Mouse (Mus musculus) CH12.LX (cell line): Measurements from ENCODE around the gene Tbrg4. TPM values are rescaled to one million over a fixed set of nuclear protein-coding genes. Genes with fewer than 3 reads are reported as not detected.
A peak's percentile ranks its signal among the peaks of the same experiment; 100 is the strongest.

Experiments
- DNase-seq: peaks from one replicate; pipeline ENCODE4 v3.0.0-alpha.2; 2013; ENCODE audit errors: extremely low read depth
- H3K27ac ChIP-seq: 2 replicates; pipeline ENCODE4 v1.5.1; 2012; ENCODE audit warnings: low read depth, mild to moderate bottlenecking, control low read depth, moderate library complexity; ENCODE audit not compliant: insufficient read depth
- H3K27me3 ChIP-seq: replicated peaks from 2 replicates; pipeline ENCODE3; 2012; ENCODE audit warnings: inconsistent platforms
- H3K36me3 ChIP-seq, 2 experiments: replicated peaks in 1 of 2; 2 replicates each; pipeline versions ENCODE3 to v1.6.1; 2012; ENCODE audit warnings: inconsistent platforms in 1 of 2, low read length in 1 of 2, mild to moderate bottlenecking in 1 of 2, mixed read lengths in 1 of 2, moderate library complexity in 1 of 2; ENCODE audit not compliant: control insufficient read depth in 1 of 2, insufficient read depth in 1 of 2
- H3K4me1 ChIP-seq, 2 experiments: 2 replicates each; pipeline ENCODE4 v1.6.1; 2012; ENCODE audit warnings: inconsistent platforms in 1 of 2, moderate library complexity in 1 of 2; ENCODE audit not compliant: insufficient read depth in 2 of 2, control insufficient read depth in 1 of 2
- H3K4me2 ChIP-seq: 2 replicates; pipeline ENCODE4 v1.6.1; 2012; ENCODE audit warnings: low read depth, mild to moderate bottlenecking, control low read depth; ENCODE audit not compliant: poor library complexity, insufficient read depth, severe bottlenecking
- H3K4me3 ChIP-seq, 3 experiments: fragments of 150-350 bp in 1 of 3; sonication (generic) in 1 of 3; replicated peaks in 1 of 3; 2 replicates each; pipeline versions ENCODE3 to v1.5.1; 2011 to 2012; ENCODE audit warnings: low read depth in 2 of 3, low read length in 2 of 3, mild to moderate bottlenecking in 2 of 3, moderate library complexity in 2 of 3, control low read depth in 1 of 3, improper control_type of control experiment in 1 of 3, inconsistent platforms in 1 of 3, mixed read lengths in 1 of 3; ENCODE audit not compliant: poor library complexity in 1 of 3
- H3K79me2 ChIP-seq: replicated peaks from 2 replicates; pipeline ENCODE4 v1.6.1; 2012; ENCODE audit warnings: mild to moderate bottlenecking, moderate library complexity; ENCODE audit not compliant: control insufficient read depth, poor library complexity, insufficient read depth, severe bottlenecking; ENCODE audit errors: extremely low read depth
- H3K9ac ChIP-seq: 2 replicates; pipeline ENCODE4 v1.6.1; 2012; ENCODE audit warnings: low read depth, mild to moderate bottlenecking, control low read depth, moderate library complexity; ENCODE audit not compliant: insufficient read depth
- H3K9me3 ChIP-seq: replicated peaks from 2 replicates; pipeline ENCODE3; 2012; ENCODE audit warnings: low read length, inconsistent platforms, mixed read lengths
- CTCF ChIP-seq, 2 experiments: IDR thresholded peaks in 1 of 2; conservative IDR thresholded peaks in 1 of 2; 2 replicates each; pipeline ENCODE4 v1.5.1; 2011 to 2012; ENCODE audit warnings: low read depth in 2 of 2, low read length in 2 of 2, improper control_type of control experiment in 1 of 2, inconsistent platforms in 1 of 2, mild to moderate bottlenecking in 1 of 2, moderate library complexity in 1 of 2
- E2F4 ChIP-seq: IDR thresholded peaks from 2 replicates; pipeline ENCODE4 v1.6.1; 2011; ENCODE audit warnings: low read depth, low read length, improper control_type of control experiment; ENCODE audit not compliant: insufficient replicate concordance
- ELF1 ChIP-seq: IDR thresholded peaks from 2 replicates; pipeline ENCODE4 v1.6.1; 2014; ENCODE audit warnings: low read depth, mild to moderate bottlenecking, inconsistent platforms, low read length, improper control_type of control experiment
- EP300 ChIP-seq: IDR thresholded peaks from 2 replicates; pipeline ENCODE4 v1.6.1; 2011; ENCODE audit warnings: low read length, improper control_type of control experiment
- ETS1 ChIP-seq: conservative IDR thresholded peaks from 2 replicates; pipeline ENCODE4 v1.6.1; 2012; ENCODE audit warnings: low read depth, mild to moderate bottlenecking, inconsistent platforms, low read length, improper control_type of control experiment, moderate library complexity
- GABPA ChIP-seq: IDR thresholded peaks from 2 replicates; pipeline ENCODE4 v1.6.1; 2012; ENCODE audit warnings: low read depth, low read length, improper control_type of control experiment, inconsistent platforms; ENCODE audit not compliant: insufficient replicate concordance
- JUN ChIP-seq: IDR thresholded peaks from 2 replicates; pipeline ENCODE4 v1.6.1; 2011; ENCODE audit warnings: low read depth, mild to moderate bottlenecking, low read length, improper control_type of control experiment, moderate library complexity; ENCODE audit not compliant: insufficient read depth
- JUND ChIP-seq: conservative IDR thresholded peaks from 2 replicates; pipeline ENCODE4 v1.6.1; 2011; ENCODE audit warnings: low read depth, low read length, improper control_type of control experiment
- KAT2A ChIP-seq: IDR thresholded peaks from 2 replicates; pipeline ENCODE4 v1.6.1; 2012; ENCODE audit warnings: low read length, improper control_type of control experiment, inconsistent platforms; ENCODE audit not compliant: insufficient replicate concordance
- MAZ ChIP-seq: IDR thresholded peaks from 2 replicates; pipeline ENCODE4 v1.6.1; 2012; ENCODE audit warnings: low read depth, mild to moderate bottlenecking, inconsistent platforms, low read length, improper control_type of control experiment, moderate library complexity
- MEF2A ChIP-seq: IDR thresholded peaks from 2 replicates; pipeline ENCODE4 v1.6.1; 2014; ENCODE audit warnings: low read depth, mild to moderate bottlenecking, inconsistent platforms, low read length, improper control_type of control experiment, borderline replicate concordance
- MXI1 ChIP-seq: IDR thresholded peaks from 2 replicates; pipeline ENCODE4 v1.6.1; 2011; ENCODE audit warnings: mild to moderate bottlenecking, low read depth, low read length, improper control_type of control experiment
- NRF1 ChIP-seq: IDR thresholded peaks from 2 replicates; pipeline ENCODE4 v1.6.1; 2014; ENCODE audit warnings: low read depth, mild to moderate bottlenecking, inconsistent platforms, low read length, improper control_type of control experiment, moderate library complexity
- PAX5 ChIP-seq: IDR thresholded peaks from 2 replicates; pipeline ENCODE4 v1.6.1; 2012; ENCODE audit warnings: low read length, inconsistent platforms, mixed read lengths
- POLR2A ChIP-seq: IDR thresholded peaks from 2 replicates; pipeline ENCODE4 v1.6.1; 2011; ENCODE audit warnings: low read depth, mild to moderate bottlenecking, improper control_type of control experiment, low read length
- POLR2AphosphoS2 ChIP-seq: IDR thresholded peaks from 2 replicates; pipeline ENCODE4 v1.6.1; 2011; ENCODE audit warnings: low read depth, low read length, improper control_type of control experiment
- RCOR1 ChIP-seq: conservative IDR thresholded peaks from 2 replicates; pipeline ENCODE4 v1.6.1; 2012; ENCODE audit warnings: low read depth, mild to moderate bottlenecking, inconsistent platforms, low read length, improper control_type of control experiment
- SIN3A ChIP-seq: IDR thresholded peaks from 2 replicates; pipeline ENCODE4 v1.6.1; 2012; ENCODE audit warnings: low read length, improper control_type of control experiment, inconsistent platforms
- SMC3 ChIP-seq: IDR thresholded peaks from 2 replicates; pipeline ENCODE4 v1.6.1; 2011; ENCODE audit warnings: low read depth, low read length, improper control_type of control experiment
- TBP ChIP-seq: conservative IDR thresholded peaks from 2 replicates; pipeline ENCODE4 v1.6.1; 2011; ENCODE audit warnings: low read depth, low read length, improper control_type of control experiment
- TCF12 ChIP-seq: IDR thresholded peaks from 2 replicates; pipeline ENCODE4 v1.6.1; 2014; ENCODE audit warnings: low read depth, mild to moderate bottlenecking, inconsistent platforms, low read length, improper control_type of control experiment
- ZC3H11A ChIP-seq: IDR thresholded peaks from 2 replicates; pipeline ENCODE4 v1.6.1; 2012; ENCODE audit warnings: low read depth, mild to moderate bottlenecking, inconsistent platforms, low read length, improper control_type of control experiment
- ZKSCAN1 ChIP-seq: IDR thresholded peaks from 2 replicates; pipeline ENCODE4 v1.6.1; 2012; ENCODE audit warnings: low read depth, inconsistent platforms, low read length, improper control_type of control experiment, borderline replicate concordance
- ZMIZ1 ChIP-seq: IDR thresholded peaks from 2 replicates; pipeline ENCODE4 v1.6.1; 2012; ENCODE audit warnings: low read depth, mild to moderate bottlenecking, inconsistent platforms, low read length, improper control_type of control experiment
- dilution Hi-C: fragments of 300-500 bp; cut with MboI; formaldehyde crosslinking; loops from 2 replicates; pipeline ENCODE4 v1.14.3; 2020; ENCODE audit warnings: low sequenced_read_pairs; ENCODE audit not compliant: extremely low pct_unique_long_range_greater_than_20kb, extremely low pct_ligation_motif_present
- in situ Hi-C: fragments of 300-500 bp; cut with MboI; formaldehyde crosslinking; loops from 3 replicates; pipeline ENCODE4 v1.14.3; 2019; ENCODE audit warnings: low sequenced_read_pairs, low pct_ligation_motif_present, low pct_unique_long_range_greater_than_20kb, mixed read lengths
- polyA plus RNA-seq: library from polyadenylated mRNA; unstranded; fragments of >175 nt; gene quantifications from 2 replicates; pipeline ENCODE4 v1.2.1, GENCODE M21; 2012; ENCODE audit warnings: low read depth; ENCODE audit not compliant: insufficient read length
- total RNA-seq, 2 experiments: library from RNA; depleted of rRNA; stranded (reverse); fragments of 300-350 nt in 1 of 2; fragments of >200 nt in 1 of 2; gene quantifications; 2 replicates each; pipeline ENCODE4 v1.2.3; 2012 to 2014

Tbrg4 gene
- total and polyA plus RNA-seq, 3 experiments, result 69.0 to 191 (median 93.1) TPM

- peak; percentile 98 for TF ChIP-seq ELF1
These were observed at the start of gene Tbrg4 (continued) for GRCm38 (mm10) chr11:6625478-6626387.

DNA sequence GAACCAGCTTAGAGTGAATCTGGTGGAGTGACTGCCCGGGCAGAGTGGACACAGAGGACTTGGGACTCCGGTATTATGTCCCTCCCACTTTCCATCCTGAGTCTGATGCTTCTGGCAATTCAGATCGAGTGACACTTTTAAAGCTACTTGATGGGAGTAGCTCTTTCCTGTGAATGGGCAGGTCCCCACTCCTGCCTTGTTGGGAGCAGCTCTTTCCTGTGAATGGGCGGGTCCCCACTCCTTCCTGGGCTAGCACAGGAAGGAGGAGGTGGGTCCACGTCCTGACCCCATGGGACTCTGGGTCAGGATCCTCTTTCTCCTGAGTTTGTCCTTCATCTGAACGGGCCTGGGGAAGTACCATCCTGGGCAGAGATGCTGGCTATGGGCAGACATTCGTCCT is 49.5 kb upstream of the Tbrg4 start:
- Histone ChIP-seq H3K79me2 (no peaks in the 10 kb centered on the region), H3K27ac (no peak overlapping the region), H3K4me3 (no peak overlapping the region), H3K36me3 (no peaks in the 10 kb centered on the region), H3K4me1 (no peaks in the 10 kb centered on the region), H3K9me3 (peaks cover under 1% of the 10 kb centered on the region), H3K9ac (no peak overlapping the region), H3K4me2 (no peak overlapping the region), H3K27me3 (peaks cover 92% of the 10 kb centered on the region)
- in situ Hi-C loops (no loop called here), dilution Hi-C loops (no loop called here)
- TF ChIP-seq E2F4 (no peak), ZMIZ1 (no peak), TBP (no peak), ETS1 (no peak), EP300 (no peak), SMC3 (no peak), SIN3A (no peak), RCOR1 (no peak), ZC3H11A (no peak), GABPA (no peak), MXI1 (no peak), MEF2A (no peak), CTCF (conservative IDR thresholded peaks at IDR 0.05 in 1 of 2, IDR thresholded peaks at IDR 0.05 in 1 of 2; ENCODE audit: low read depth in 2 of 2, low read length in 2 of 2) (no peak), KAT2A (no peak)
- no peak for DNase-seq

DNA sequence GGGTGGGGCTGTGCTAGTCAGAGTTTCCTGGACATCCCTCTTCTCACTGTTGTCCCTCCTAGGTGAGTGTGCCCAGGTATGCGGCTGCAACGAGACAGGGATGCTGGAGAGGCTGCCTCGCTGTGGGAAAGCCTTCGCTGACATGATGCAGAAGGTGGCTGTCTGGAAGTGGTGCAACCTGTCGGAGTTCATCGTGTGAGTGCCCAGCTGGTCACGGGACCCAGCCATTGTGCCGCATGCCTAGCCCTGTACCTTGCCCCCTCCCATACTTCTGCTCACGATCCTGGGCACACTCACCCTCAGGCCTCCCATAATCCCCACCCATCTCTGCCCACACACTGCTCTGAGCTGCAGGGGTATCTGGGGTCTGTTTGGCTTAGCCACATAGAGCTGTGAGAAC is 48.8 kb upstream of the Tbrg4 start:
- H3K27ac ChIP-seq, result no peak overlapping the region
- H3K4me3 ChIP-seq, result no peak overlapping the region
- no peak for TF ChIP-seq PAX5
- TF ChIP-seq ELF1, result no peak
- no peak for TF ChIP-seq JUN
- TF ChIP-seq RCOR1, result no peak
- no peak for TF ChIP-seq TCF12
- TF ChIP-seq POLR2A, result no peak
- no peak for TF ChIP-seq MAZ
- no peak for TF ChIP-seq SMC3
- TF ChIP-seq KAT2A, result no peak
- no peak for TF ChIP-seq NRF1
- TF ChIP-seq POLR2AphosphoS2, result no peak
- no peak for TF ChIP-seq JUND
- TF ChIP-seq ZKSCAN1, result no peak
- no peaks in the 10 kb centered on the region for H3K79me2 ChIP-seq
- no peaks in the 10 kb centered on the region for H3K9me3 ChIP-seq
- H3K4me2 ChIP-seq, result no peak overlapping the region
- dilution Hi-C loops (no loop called here), in situ Hi-C loops (loop anchor here (25.0 kb wide), 1 partner anchor 488 kb away; no protein-coding TSS in a partner anchor)
- H3K36me3 ChIP-seq, result no peaks in the 10 kb centered on the region
- no peaks in the 10 kb centered on the region for H3K4me1 ChIP-seq
- no peak for DNase-seq
- H3K9ac ChIP-seq, result no peak overlapping the region
- H3K27me3 ChIP-seq, result peaks cover 93% of the 10 kb centered on the region
